Mouse (Mus musculus) brain, embryonic 14.5 days (tissue): ENCODE data around the gene Anxa1.

Experiments
- CTCF ChIP-seq: fragments of 200-500 bp; IDR thresholded peaks from 2 replicates; pipeline ENCODE4 v1.5.1; 2012; ENCODE audit warnings: inconsistent platforms, mild to moderate bottlenecking, moderate library complexity, borderline replicate concordance; ENCODE audit not compliant: insufficient read depth, insufficient read length; ENCODE audit errors: extremely low read depth
- POLR2A ChIP-seq: fragments of 200-500 bp; IDR thresholded peaks from 2 replicates; pipeline ENCODE4 v1.6.1; 2012; ENCODE audit warnings: mild to moderate bottlenecking, inconsistent platforms, borderline replicate concordance; ENCODE audit not compliant: poor library complexity, insufficient read depth, insufficient read length, severe bottlenecking; ENCODE audit errors: extremely low read depth

DNA sequence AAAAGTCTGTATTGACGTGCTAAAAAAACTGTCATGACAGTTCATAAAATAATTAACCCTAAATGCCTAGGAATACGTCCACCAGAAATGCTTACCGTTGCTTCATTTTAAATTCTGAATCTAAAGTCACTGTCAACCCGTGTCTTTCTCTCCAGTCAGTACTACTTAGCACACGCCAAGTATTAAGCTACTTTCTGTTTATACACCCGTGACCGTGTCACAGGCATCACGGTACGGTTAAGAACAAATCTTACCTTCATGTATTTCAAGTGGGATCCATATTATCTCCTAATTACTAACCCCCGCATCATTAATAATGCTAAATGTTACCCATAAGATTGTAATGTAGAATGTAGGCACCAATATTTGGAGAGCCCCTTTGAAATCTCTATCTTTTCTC is 46.7 kb downstream of the Anxa1 start:
- TF ChIP-seq CTCF (no peak), POLR2A (no peak)
